Comparison of ENCODE assay signal across 8 mouse cellular contexts in the genomic region with DNA sequence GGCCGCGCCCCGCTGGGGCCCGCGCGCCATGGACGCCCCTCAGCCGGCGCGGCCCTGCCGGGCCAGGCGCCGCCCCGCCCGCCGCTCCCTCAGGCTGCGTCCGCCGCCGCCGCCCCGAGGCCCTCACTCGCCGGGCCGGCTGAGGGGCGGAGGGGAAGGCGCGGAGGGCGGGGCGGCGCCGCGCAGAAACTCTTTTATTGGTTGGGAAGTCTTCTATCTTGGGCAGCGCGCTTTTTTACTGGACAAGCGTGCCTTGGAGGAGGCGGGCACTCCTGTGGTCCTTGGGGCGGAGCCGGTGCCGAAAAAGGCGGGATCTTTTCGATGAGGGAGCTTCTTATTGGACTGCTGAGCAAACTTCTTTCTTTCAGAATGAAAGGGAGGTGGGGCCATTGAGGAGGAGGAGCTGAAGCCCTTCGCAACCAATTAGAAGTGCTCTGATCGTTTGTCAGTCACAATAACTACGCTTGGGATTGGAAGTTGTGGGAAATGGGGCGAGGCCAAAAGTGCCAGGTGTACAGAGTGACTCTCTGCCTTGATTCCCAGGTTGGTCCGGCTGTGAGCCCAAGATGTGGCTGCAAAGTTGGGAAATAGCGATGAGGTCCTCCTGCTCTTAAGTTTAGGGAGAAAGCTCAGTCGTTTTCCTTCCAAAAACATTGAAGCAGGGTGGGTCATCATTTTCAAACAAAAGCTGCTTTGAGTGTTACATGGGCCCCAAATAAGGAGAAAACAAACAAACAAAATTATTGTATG. TPM values are rescaled to one million over a fixed set of nuclear protein-coding genes. Genes with fewer than 3 reads are reported as not detected.
A peak's percentile ranks its signal among the peaks of the same experiment; 100 is the strongest.
DNase-seq lines count a peak whose midpoint lies in the region; ATAC-seq lines count a peak whose summit lies in the region.

A gene (minus strand): TSS at position 118 of the 750 bp plus-strand sequence.

- peak within 1 kb of the TSS; percentile 64 for H3K4me2 ChIP-seq in hindbrain, embryonic 16.5 days (ENCODE audit: low read length)

- ATAC-seq in hindbrain, embryonic 16.5 days = peak; percentile 98

- H3K36me3 ChIP-seq in hindbrain, embryonic 16.5 days (ENCODE audit: control insufficient read depth, insufficient read depth, low read length) = no peaks in the 10 kb centered on the region
- H3K36me3 ChIP-seq in macrophage (ENCODE audit: inconsistent target) = no peaks in the 10 kb centered on the region

- H3K4me3 ChIP-seq in hindbrain, embryonic 16.5 days (ENCODE audit: low read length) = peak within 1 kb of the TSS; percentile 65
- peak within 1 kb of the TSS; percentile 70 for H3K4me3 ChIP-seq in macrophage (ENCODE audit: inconsistent target)

- H3K27me3 ChIP-seq in hindbrain, embryonic 16.5 days (replicated peaks; ENCODE audit: control insufficient read depth, insufficient read depth, low read length) = no peaks in the 10 kb centered on the region

- H3K4me1 ChIP-seq in hindbrain, embryonic 16.5 days (ENCODE audit: control insufficient read depth, insufficient read depth, low read depth, low read length) = peaks cover 32% of the 10 kb centered on the region

- peak; percentile 97 for DNase-seq in WW6 (ENCODE audit: low read depth, low spot score)
- DNase-seq in cerebellum, postnatal 4 days (ENCODE audit: low spot score in 2 of 2) = peak; percentile 87 to 96
- DNase-seq in gastrocnemius, adult 18-20 months (ENCODE audit: low spot score) = peak; percentile 99
- DNase-seq in left cerebral cortex, adult 18-20 months (ENCODE audit: low spot score in 2 of 2) = peak; percentile 94 to 97
- peak; percentile 99 for DNase-seq in right cerebral cortex, adult 18-20 months
- DNase-seq in urinary bladder, postnatal 10 days (ENCODE audit: low spot score) = peak; percentile 91

- WGBS in hindbrain, embryonic 16.5 days = under 1% methylated on average over 45 of the region's 49 CpGs
- 1% methylated on average over 47 of the region's 49 CpGs for WGBS in macrophage (ENCODE audit: missing documents)

- peak within 1 kb of the TSS; percentile 88 for H3K27ac ChIP-seq in hindbrain, embryonic 16.5 days (ENCODE audit: low read depth, low read length)
- peak within 1 kb of the TSS; percentile 64 for H3K27ac ChIP-seq in macrophage

- no peaks in the 10 kb centered on the region for H3K9me3 ChIP-seq in hindbrain, embryonic 16.5 days (ENCODE audit: control insufficient read depth, low read length)

- peaks cover 44% of the 10 kb centered on the region for H3K79me2 ChIP-seq in macrophage (ENCODE audit: inconsistent target)

- peak within 1 kb of the TSS; percentile 83 for H3K9ac ChIP-seq in hindbrain, embryonic 16.5 days (ENCODE audit: low read depth, low read length)

RNA-seq across cellular contexts. Expression of the gene that starts here (rescaled TPM):
- 10 to 100 TPM; 21.7 to 24.4 TPM for total RNA-seq in gastrocnemius, adult 18-20 months (2021)
- polyA plus RNA-seq in hindbrain, embryonic 16.5 days (2015; fragmentation: Nextera tagmentation; extraction: Ambion mirVana) = 10.3 and 11.1 TPM in 2 replicates
- total RNA-seq in left cerebral cortex, adult 18-20 months (2021) = 10 to 100 TPM; 61.3 to 71.0 TPM
- 10 to 100 TPM in 20 of 26 experiments, 1 to 10 TPM in 6; 5.5 to 38.3 (median 15.9) TPM for total RNA-seq in macrophage (2018; cell fraction: chromatin; rRNA removed)
- 100 to 1,000 TPM in 13 of 26 experiments, 10 to 100 TPM in 13; 58.7 to 194 (median 95.9) TPM for total RNA-seq in macrophage (2018; cell fraction: cytosol; rRNA removed)
- total RNA-seq in macrophage (2018; cell fraction: nucleus; rRNA removed) = 10 to 100 TPM; 25.6 to 92.0 (median 47.5) TPM
- 97.9 to 155 TPM (median 121 TPM) in 3 replicates for polyA plus RNA-seq in macrophage (2018)

Comparison
In these comparisons a context has a peak if more than half of its experiments do, and no peak if none do; other contexts are left out.
1. Peak in every context shown above with its lines: DNase-seq, ATAC-seq, H3K4me3 ChIP-seq and H3K27ac ChIP-seq.